Mouse (Mus musculus) midbrain, postnatal 0 days (tissue): ENCODE data around the gene Ciao2a. TPM values are rescaled to one million over a fixed set of nuclear protein-coding genes. Genes with fewer than 3 reads are reported as not detected.

Source experiments
- ATAC-seq: fragments of 200-750 bp; cut with Nextera tagmentation; 2 replicates; pipeline ENCODE4 v1.8.0; 2017; ENCODE audit warnings: moderate number of reproducible peaks, mild to moderate bottlenecking, moderate TSS enrichment, moderate library complexity; ENCODE audit not compliant: low FRiP score
- DNase-seq: peaks from one replicate; pipeline ENCODE4 v3.0.0-alpha.2; 2015; ENCODE audit warnings: low spot score
- H3K27ac ChIP-seq: fragments of 300-500 bp; sonication (generic); 2 replicates; pipeline ENCODE4 v1.5.1; 2014; ENCODE audit warnings: low read depth, mild to moderate bottlenecking, low read length, mixed read lengths
- H3K27me3 ChIP-seq: fragments of 300-500 bp; sonication (generic); 2 replicates; pipeline ENCODE4 v1.6.1; 2014; ENCODE audit warnings: low read length, control low read depth, mixed read lengths; ENCODE audit not compliant: insufficient read depth
- H3K36me3 ChIP-seq: fragments of 300-500 bp; sonication (generic); 2 replicates; pipeline ENCODE4 v1.6.1; 2014; ENCODE audit warnings: low read length, control low read depth, mixed read lengths; ENCODE audit not compliant: insufficient read depth
- H3K4me1 ChIP-seq: fragments of 300-500 bp; sonication (generic); 2 replicates; pipeline ENCODE4 v1.6.1; 2014; ENCODE audit warnings: mild to moderate bottlenecking, control low read depth, antibody characterized with exemption, low read length, mixed read lengths; ENCODE audit not compliant: insufficient read depth
- H3K4me2 ChIP-seq: fragments of 300-500 bp; sonication (generic); 2 replicates; pipeline ENCODE4 v1.6.1; 2014; ENCODE audit warnings: low read depth, mild to moderate bottlenecking, low read length, mixed read lengths; ENCODE audit not compliant: poor library complexity, severe bottlenecking
- H3K4me3 ChIP-seq: fragments of 300-500 bp; sonication (generic); 2 replicates; pipeline ENCODE4 v1.5.1; 2014; ENCODE audit warnings: low read depth, mild to moderate bottlenecking, low read length, moderate library complexity
- H3K9ac ChIP-seq: fragments of 300-500 bp; sonication (generic); replicated peaks from 2 replicates; pipeline ENCODE4 v1.6.1; 2014; ENCODE audit warnings: mild to moderate bottlenecking, low read length, moderate library complexity, mixed read lengths; ENCODE audit not compliant: poor library complexity, severe bottlenecking
- H3K9me3 ChIP-seq: fragments of 300-500 bp; sonication (generic); 2 replicates; pipeline ENCODE4 v1.6.1; 2016; ENCODE audit warnings: low read length, control low read depth
- CTCF ChIP-seq: IDR thresholded peaks from 2 replicates; pipeline ENCODE4 v1.5.1; 2016; ENCODE audit warnings: antibody characterized with exemption, mild to moderate bottlenecking
- WGBS: fragments of 180-500 bp; shearing (Covaris S2); extraction: QIAGEN DNeasy Blood & Tissue Kit; methylation state at CpG from one replicate; pipeline ENCODE4 v1.1.7; 2014; 5-methylcytosine and 5-hydroxymethylcytosine counted together
- polyA plus RNA-seq: library from polyadenylated mRNA; unstranded; fragments of >200 nt; fragmentation: Nextera tagmentation; extraction: Ambion mirVana; gene quantifications from 2 replicates; pipeline ENCODE4 v1.2.1, GENCODE M21; 2015
- total RNA-seq: library from RNA; depleted of rRNA; stranded (reverse); fragments of >200 nt; gene quantifications from 2 replicates; pipeline ENCODE4 v1.2.3, GENCODE M21; 2014

The Ciao2a gene
- total and polyA plus RNA-seq, 2 experiments from 2014 or later: 27.5 to 65.7 TPM

DNA sequence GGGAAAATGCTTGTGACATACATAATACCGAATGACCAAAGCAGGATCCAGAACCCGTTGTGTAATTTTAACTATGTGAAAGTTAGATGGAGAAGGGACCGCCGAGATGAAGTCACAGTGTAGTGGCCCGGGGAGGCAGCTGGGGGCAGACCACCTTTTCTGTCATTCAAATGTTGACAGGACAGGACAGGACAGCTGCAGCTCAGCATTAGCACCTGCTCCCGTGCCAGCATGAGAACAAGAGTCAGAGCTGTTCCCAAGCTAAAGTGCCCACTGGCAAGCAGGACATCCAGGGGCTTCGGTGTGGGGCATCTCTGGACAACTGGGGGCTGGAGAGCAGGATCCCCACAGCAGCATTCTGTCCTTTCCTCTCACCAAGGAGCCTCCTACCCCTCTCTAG lies 39.3 kb upstream of the Ciao2a start:
- no peak overlapping the region for H3K27ac ChIP-seq
- peaks cover 36% of the 10 kb centered on the region for H3K36me3 ChIP-seq
- H3K9ac ChIP-seq: no peak overlapping the region
- H3K4me3 ChIP-seq: no peak overlapping the region
- no peaks in the 10 kb centered on the region for H3K4me1 ChIP-seq
- no peaks in the 10 kb centered on the region for H3K9me3 ChIP-seq
- H3K4me2 ChIP-seq: no peak overlapping the region
- ATAC-seq (no peak), DNase-seq (no peak)
- no peak for TF ChIP-seq CTCF
- no peaks in the 10 kb centered on the region for H3K27me3 ChIP-seq
- 92% methylated on average over 7 of the region's 7 CpGs for WGBS

- DNase-seq (peak; percentile 54), ATAC-seq (no peak)
- H3K27ac ChIP-seq: no peak overlapping the region
- H3K27me3 ChIP-seq: no peaks in the 10 kb centered on the region
- H3K4me3 ChIP-seq: no peak overlapping the region
- H3K4me2 ChIP-seq: no peak overlapping the region
- no peaks in the 10 kb centered on the region for H3K4me1 ChIP-seq
- peaks cover 47% of the 10 kb centered on the region for H3K36me3 ChIP-seq
- WGBS: 51% methylated on average over 4 of the region's 4 CpGs
- no peak overlapping the region for H3K9ac ChIP-seq
- H3K9me3 ChIP-seq: no peaks in the 10 kb centered on the region
- TF ChIP-seq CTCF: peak; percentile 74
Observed at GRCm38 (mm10) chr9:66088411-66088810, 38.0 kb upstream of the Ciao2a start.

- Histone ChIP-seq H3K9me3 (no peaks in the 10 kb centered on the region), H3K4me3 (no peak overlapping the region), H3K36me3 (peaks cover 68% of the 10 kb centered on the region), H3K27ac (no peak overlapping the region), H3K9ac (no peak overlapping the region), H3K27me3 (no peaks in the 10 kb centered on the region), H3K4me1 (no peaks in the 10 kb centered on the region), H3K4me2 (no peak overlapping the region)
- DNase-seq (peak; percentile 26), ATAC-seq (no peak)
- no peak for TF ChIP-seq CTCF
- WGBS: 90% methylated on average over 13 of the region's 13 CpGs
Observed at GRCm38 (mm10) chr9:66090593-66091244, 35.7 kb upstream of the Ciao2a start.

DNA sequence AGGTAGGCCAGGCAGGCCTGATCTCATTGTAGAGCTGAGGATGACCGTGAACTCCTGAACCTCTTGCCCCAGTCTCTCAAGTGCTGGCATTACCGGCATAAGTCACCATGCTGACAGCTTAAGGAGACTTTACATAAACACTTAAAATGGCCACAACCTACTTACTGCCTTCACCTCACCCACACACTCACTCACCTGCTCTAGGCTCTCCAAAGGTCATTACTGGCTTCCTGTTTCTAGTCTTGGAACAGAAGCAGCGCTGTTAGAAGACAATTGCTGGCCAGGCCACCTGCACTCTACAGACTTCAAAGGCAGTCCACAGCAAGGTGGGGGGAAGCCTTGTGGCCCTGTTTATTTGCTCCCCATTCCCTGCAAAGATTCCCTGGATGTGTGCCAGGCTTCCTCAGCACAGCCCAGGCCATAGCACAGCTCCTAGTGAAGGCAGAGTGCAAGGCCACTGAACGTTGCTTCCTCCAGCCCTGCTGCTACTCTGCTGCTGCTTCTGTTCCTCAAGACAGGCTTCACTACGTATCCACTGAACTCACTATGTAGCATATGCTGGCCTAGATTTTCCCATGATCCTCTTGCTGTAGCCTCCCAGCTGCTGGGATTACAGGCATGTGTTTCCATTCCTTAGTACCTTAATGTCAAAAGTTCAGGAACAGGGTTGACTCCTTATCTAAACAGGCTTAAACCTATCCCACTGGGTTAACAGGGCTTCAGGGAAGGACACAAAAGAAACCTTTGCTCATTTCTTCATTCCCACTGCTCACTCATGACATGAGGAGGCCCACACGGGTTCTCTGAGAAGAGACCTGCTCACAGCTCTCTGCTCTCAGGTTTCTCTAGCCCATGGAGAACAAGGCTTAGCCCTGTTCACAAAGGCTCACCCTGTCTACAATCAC lies 34.8 kb upstream of the Ciao2a start:
- Histone ChIP-seq H3K4me3 (no peak overlapping the region), H3K9me3 (no peaks in the 10 kb centered on the region), H3K27ac (no peak overlapping the region), H3K9ac (no peak overlapping the region), H3K4me1 (no peaks in the 10 kb centered on the region), H3K36me3 (peaks cover 76% of the 10 kb centered on the region), H3K4me2 (no peak overlapping the region), H3K27me3 (no peaks in the 10 kb centered on the region)
- TF ChIP-seq CTCF: no peak
- DNase-seq (no peak), ATAC-seq (no peak)
- WGBS: 82% methylated on average over 6 of the region's 6 CpGs

DNA sequence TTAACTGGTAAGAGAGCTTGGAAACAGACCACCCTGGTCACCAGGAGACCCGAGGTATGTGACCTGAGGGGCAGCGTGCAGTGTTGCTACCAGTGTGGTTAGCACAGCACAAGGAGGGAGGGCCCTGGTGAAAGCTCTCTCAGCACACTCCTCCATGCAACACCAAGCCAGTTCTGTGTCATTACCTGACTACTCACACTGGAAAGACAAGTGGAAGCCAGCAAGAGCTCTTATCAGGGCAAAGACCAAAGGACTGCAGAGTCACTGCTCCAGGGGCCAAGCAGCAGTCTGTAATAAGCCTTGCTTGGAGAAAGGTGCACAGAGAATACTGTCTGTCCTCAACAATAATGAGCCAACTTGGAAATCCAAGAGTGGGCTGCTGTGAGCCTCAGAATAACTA lies 33.7 kb upstream of the Ciao2a start:
- Histone ChIP-seq H3K27me3 (no peaks in the 10 kb centered on the region), H3K27ac (no peak overlapping the region), H3K9ac (no peak overlapping the region), H3K4me1 (no peaks in the 10 kb centered on the region), H3K4me2 (no peak overlapping the region), H3K36me3 (peaks cover 78% of the 10 kb centered on the region), H3K9me3 (no peaks in the 10 kb centered on the region), H3K4me3 (no peak overlapping the region)
- TF ChIP-seq CTCF: no peak
- ATAC-seq: no peak
- DNase-seq: no peak
- whole genome bisulfite sequencing: 87% methylated on average over 2 of the region's 2 CpGs

GRCm38 (mm10) chr9:66101577-66101976 lies 24.8 kb upstream of the Ciao2a start:
- 81% methylated on average over 8 of the region's 8 CpGs for WGBS
- Histone ChIP-seq H3K36me3 (peaks cover 59% of the 10 kb centered on the region), H3K27ac (no peak overlapping the region), H3K9ac (no peak overlapping the region), H3K27me3 (no peaks in the 10 kb centered on the region), H3K4me2 (no peak overlapping the region), H3K4me1 (no peaks in the 10 kb centered on the region), H3K9me3 (no peaks in the 10 kb centered on the region), H3K4me3 (no peak overlapping the region)
- DNase-seq (no peak), ATAC-seq (no peak)
- TF ChIP-seq CTCF: no peak
